In genomic region chr2:140113851-140114250, GRCm38 (mm10) we compare ENCODE assay signal across 23 mouse cellular contexts. TPM values are rescaled to one million over a fixed set of nuclear protein-coding genes. Genes with fewer than 3 reads are reported as not detected.
DNase-seq lines count a peak whose midpoint lies in the region; ATAC-seq and TF ChIP-seq lines count a peak whose summit lies in the region.
"Had no signal": no experiment of that assay in that cellular context is flagged by ENCODE, and none has a peak within 500 bp of the region (broad histone marks: within the 10 kb centered on the region; RNA-seq: fewer than 3 reads in every experiment).

No protein-coding gene starts in this region.

- intact Hi-C loops in gastrocnemius, postnatal 36 days (cut with DNase I): no loop called here

- DNase-seq in gastrocnemius, postnatal 10 days: peak; percentile 14
- no peak for DNase-seq in gastrocnemius, postnatal 36 days
- DNase-seq in frontal cortex, adult 2 months (ENCODE audit: extremely low spot score in 1 of 2, low spot score in 1 of 2): peak; percentile 14 to 56
- DNase-seq in layer of hippocampus, postnatal 10 days (ENCODE audit: low spot score in 2 of 2): peak; percentile 36 to 42
- peak; percentile 26 to 32 for DNase-seq in right cerebral cortex, postnatal 36 days (ENCODE audit: low spot score in 2 of 2)
- DNase-seq in natural killer cell, adult 2 months (ENCODE audit: low spot score in 2 of 2): no peak
- no peak for DNase-seq in neural tube, embryonic 10.5 days (ENCODE audit: extremely low spot score, low spot score)
- DNase-seq: adrenal gland, postnatal 10 days; B cell, adult 2 months; cerebellum, adult 11-12 months; heart, postnatal 36 days; liver, postnatal 0 days; thymus, adult 2 months had no signal

- WGBS in intestine, postnatal 0 days: 82% methylated on average over 8 of the region's 8 CpGs

- H3K27ac ChIP-seq in intestine, postnatal 0 days (ENCODE audit: low read depth, low read length): no peak overlapping the region
- H3K27ac ChIP-seq: kidney, postnatal 0 days; limb, embryonic 13.5 days; macrophage had no signal

- TF ChIP-seq CTCF in intestine, postnatal 0 days (IDR thresholded peaks at IDR 0.05; ENCODE audit: low read depth): no peak

- H3K27me3 ChIP-seq in intestine, postnatal 0 days (replicated peaks; ENCODE audit: control insufficient read depth, insufficient read depth, low read length): no peaks in the 10 kb centered on the region
- H3K27me3 ChIP-seq: limb, embryonic 13.5 days had no signal

- no peaks in the 10 kb centered on the region for H3K9me3 ChIP-seq in intestine, postnatal 0 days (ENCODE audit: control insufficient read depth)
- H3K9me3 ChIP-seq: limb, embryonic 13.5 days had no signal

- no peak overlapping the region for H3K9ac ChIP-seq in intestine, postnatal 0 days (ENCODE audit: low read depth, low read length)
- H3K9ac ChIP-seq: limb, embryonic 13.5 days; liver, postnatal 0 days had no signal

- H3K4me1 ChIP-seq in intestine, postnatal 0 days (replicated peaks; ENCODE audit: control insufficient read depth, insufficient read depth, low read length): no peaks in the 10 kb centered on the region
- H3K4me1 ChIP-seq: limb, embryonic 13.5 days had no signal

- H3K4me3 ChIP-seq in intestine, postnatal 0 days (ENCODE audit: low read depth, low read length): no peak overlapping the region
- H3K4me3 ChIP-seq: erythroblast, embryonic 14.5 days; limb, embryonic 13.5 days had no signal

- no peak overlapping the region for H3K4me2 ChIP-seq in intestine, postnatal 0 days (replicated peaks; ENCODE audit: low read depth)
- H3K4me2 ChIP-seq: limb, embryonic 13.5 days had no signal

- ATAC-seq in intestine, postnatal 0 days: no peak
- ATAC-seq: inflammation-experienced regulatory T-cells, adult 6 months; liver, postnatal 0 days had no signal

- no peaks in the 10 kb centered on the region for H3K36me3 ChIP-seq in intestine, postnatal 0 days (ENCODE audit: control insufficient read depth, insufficient read depth)

RNA-seq across cellular contexts. Expression of gene Gm17374, which starts 38.0 kb away (rescaled TPM):
- total RNA-seq in gastrocnemius, postnatal 10 days (2021): not detected
- total RNA-seq in gastrocnemius, postnatal 36 days (2021): not detected
- polyA plus RNA-seq in frontal cortex, adult 2 months (2012; rRNA removed): not detected in 2 replicates
- not detected for total RNA-seq in layer of hippocampus, postnatal 10 days (2021)
- polyA plus RNA-seq in intestine, postnatal 0 days (2015; fragmentation: Nextera tagmentation; extraction: Ambion mirVana): not detected in 2 replicates
- total RNA-seq: adrenal gland, postnatal 10 days; ES-E14; heart, adult 8-10 months; heart, postnatal 36 days; neutrophil, adult 5-6 weeks had no signal
- polyA plus RNA-seq: erythroblast, embryonic 14.5 days; inflammation-experienced regulatory T-cells, adult 6 months; kidney, postnatal 0 days; limb, embryonic 13.5 days; liver, postnatal 0 days; macrophage; spleen, adult 2 months; thymus, adult 2 months had no signal

RNA-seq across cellular contexts. Expression of gene Tasp1, which starts 47.2 kb away (rescaled TPM):
- total RNA-seq in gastrocnemius, postnatal 10 days (2021): 1 to 10 TPM; 5.6 to 5.7 TPM
- total RNA-seq in gastrocnemius, postnatal 36 days (2021): 1 to 10 TPM; 4.6 to 5.2 TPM
- polyA plus RNA-seq in frontal cortex, adult 2 months (2012; rRNA removed): 17.8 and 20.3 TPM in 2 replicates
- 10 to 100 TPM; 29.0 to 33.6 TPM for total RNA-seq in layer of hippocampus, postnatal 10 days (2021)
- 9.4 and 10.5 TPM in 2 replicates for polyA plus RNA-seq in intestine, postnatal 0 days (2015; fragmentation: Nextera tagmentation; extraction: Ambion mirVana)

RNA-seq across cellular contexts. Expression of gene Esf1, which starts 56.5 kb away (rescaled TPM):
- 10 to 100 TPM; 13.7 to 16.7 TPM for total RNA-seq in gastrocnemius, postnatal 10 days (2021)
- 10 to 100 TPM; 10.2 to 12.5 TPM for total RNA-seq in gastrocnemius, postnatal 36 days (2021)
- 11.9 and 14.3 TPM in 2 replicates for polyA plus RNA-seq in frontal cortex, adult 2 months (2012; rRNA removed)
- 10 to 100 TPM; 21.4 to 22.6 TPM for total RNA-seq in layer of hippocampus, postnatal 10 days (2021)
- polyA plus RNA-seq in intestine, postnatal 0 days (2015; fragmentation: Nextera tagmentation; extraction: Ambion mirVana): 12.0 and 15.5 TPM in 2 replicates

RNA-seq across cellular contexts. Expression of gene Ndufaf5, which starts 56.6 kb away (rescaled TPM):
- total RNA-seq in gastrocnemius, postnatal 10 days (2021): 10 to 100 TPM; 25.2 to 26.7 TPM
- total RNA-seq in gastrocnemius, postnatal 36 days (2021): 10 to 100 TPM; 35.9 to 36.3 TPM
- 37.4 and 37.6 TPM in 2 replicates for polyA plus RNA-seq in frontal cortex, adult 2 months (2012; rRNA removed)
- 10 to 100 TPM; 51.7 to 53.3 TPM for total RNA-seq in layer of hippocampus, postnatal 10 days (2021)
- polyA plus RNA-seq in intestine, postnatal 0 days (2015; fragmentation: Nextera tagmentation; extraction: Ambion mirVana): 12.8 and 13.3 TPM in 2 replicates

Comparison
In these comparisons a context has a peak if more than half of its experiments do, and no peak if none do; other contexts are left out.
1. DNase-seq: peak in gastrocnemius, postnatal 10 days (single experiment), frontal cortex, adult 2 months (2 of 2), layer of hippocampus, postnatal 10 days (2 of 2) and right cerebral cortex, postnatal 36 days (2 of 2); none in gastrocnemius, postnatal 36 days (0 of 2), natural killer cell, adult 2 months (0 of 2) and neural tube, embryonic 10.5 days (single experiment).
2. RNA of gene Tasp1, which starts 47.2 kb away (total RNA-seq): 29.0 to 33.6 TPM in layer of hippocampus, postnatal 10 days; 5.6 to 5.7 TPM in gastrocnemius, postnatal 10 days and 4.6 to 5.2 TPM in gastrocnemius, postnatal 36 days; every median in the first group is over 4 times any median in the second.